Mouse (Mus musculus) CH12.LX (cell line): ENCODE measurements around the gene Lrrc20. TPM values are rescaled to one million over a fixed set of nuclear protein-coding genes. Genes with fewer than 3 reads are reported as not detected.

Experiments used
- DNase-seq: peaks from one replicate; pipeline ENCODE4 v3.0.0-alpha.2; 2013; ENCODE audit errors: extremely low read depth
- H3K27ac ChIP-seq: 2 replicates; pipeline ENCODE4 v1.5.1; 2012; ENCODE audit warnings: low read depth, mild to moderate bottlenecking, control low read depth, moderate library complexity; ENCODE audit not compliant: insufficient read depth
- H3K27me3 ChIP-seq: replicated peaks from 2 replicates; pipeline ENCODE3; 2012; ENCODE audit warnings: inconsistent platforms
- H3K36me3 ChIP-seq, 2 experiments: replicated peaks in 1 of 2; 2 replicates each; pipeline versions ENCODE3 to v1.6.1; 2012; ENCODE audit warnings: inconsistent platforms in 1 of 2, low read length in 1 of 2, mild to moderate bottlenecking in 1 of 2, mixed read lengths in 1 of 2, moderate library complexity in 1 of 2; ENCODE audit not compliant: control insufficient read depth in 1 of 2, insufficient read depth in 1 of 2
- H3K4me1 ChIP-seq, 2 experiments: 2 replicates each; pipeline ENCODE4 v1.6.1; 2012; ENCODE audit warnings: inconsistent platforms in 1 of 2, moderate library complexity in 1 of 2; ENCODE audit not compliant: insufficient read depth in 2 of 2, control insufficient read depth in 1 of 2
- H3K4me2 ChIP-seq: 2 replicates; pipeline ENCODE4 v1.6.1; 2012; ENCODE audit warnings: low read depth, mild to moderate bottlenecking, control low read depth; ENCODE audit not compliant: poor library complexity, insufficient read depth, severe bottlenecking
- H3K4me3 ChIP-seq, 3 experiments: fragments of 150-350 bp in 1 of 3; sonication (generic) in 1 of 3; replicated peaks in 1 of 3; 2 replicates each; pipeline versions ENCODE3 to v1.5.1; 2011 to 2012; ENCODE audit warnings: low read depth in 2 of 3, low read length in 2 of 3, mild to moderate bottlenecking in 2 of 3, moderate library complexity in 2 of 3, control low read depth in 1 of 3, improper control_type of control experiment in 1 of 3, inconsistent platforms in 1 of 3, mixed read lengths in 1 of 3; ENCODE audit not compliant: poor library complexity in 1 of 3
- H3K79me2 ChIP-seq: replicated peaks from 2 replicates; pipeline ENCODE4 v1.6.1; 2012; ENCODE audit warnings: mild to moderate bottlenecking, moderate library complexity; ENCODE audit not compliant: control insufficient read depth, poor library complexity, insufficient read depth, severe bottlenecking; ENCODE audit errors: extremely low read depth
- H3K9ac ChIP-seq: 2 replicates; pipeline ENCODE4 v1.6.1; 2012; ENCODE audit warnings: low read depth, mild to moderate bottlenecking, control low read depth, moderate library complexity; ENCODE audit not compliant: insufficient read depth
- H3K9me3 ChIP-seq: replicated peaks from 2 replicates; pipeline ENCODE3; 2012; ENCODE audit warnings: low read length, inconsistent platforms, mixed read lengths
- BHLHE40 ChIP-seq: IDR thresholded peaks from 2 replicates; pipeline ENCODE4 v1.6.1; 2011; ENCODE audit warnings: mild to moderate bottlenecking, low read depth, low read length, improper control_type of control experiment
- CHD1 ChIP-seq: IDR thresholded peaks from 2 replicates; pipeline ENCODE4 v1.6.1; 2012; ENCODE audit warnings: low read depth, low read length, improper control_type of control experiment, inconsistent platforms
- CHD2 ChIP-seq: IDR thresholded peaks from 2 replicates; pipeline ENCODE4 v1.6.1; 2011; ENCODE audit warnings: low read length, improper control_type of control experiment
- CTCF ChIP-seq, 2 experiments: IDR thresholded peaks in 1 of 2; conservative IDR thresholded peaks in 1 of 2; 2 replicates each; pipeline ENCODE4 v1.5.1; 2011 to 2012; ENCODE audit warnings: low read depth in 2 of 2, low read length in 2 of 2, improper control_type of control experiment in 1 of 2, inconsistent platforms in 1 of 2, mild to moderate bottlenecking in 1 of 2, moderate library complexity in 1 of 2
- ELF1 ChIP-seq: IDR thresholded peaks from 2 replicates; pipeline ENCODE4 v1.6.1; 2014; ENCODE audit warnings: low read depth, mild to moderate bottlenecking, inconsistent platforms, low read length, improper control_type of control experiment
- EP300 ChIP-seq: IDR thresholded peaks from 2 replicates; pipeline ENCODE4 v1.6.1; 2011; ENCODE audit warnings: low read length, improper control_type of control experiment
- GABPA ChIP-seq: IDR thresholded peaks from 2 replicates; pipeline ENCODE4 v1.6.1; 2012; ENCODE audit warnings: low read depth, low read length, improper control_type of control experiment, inconsistent platforms; ENCODE audit not compliant: insufficient replicate concordance
- HCFC1 ChIP-seq: IDR thresholded peaks from 2 replicates; pipeline ENCODE4 v1.6.1; 2012; ENCODE audit warnings: low read depth, mild to moderate bottlenecking, inconsistent platforms, low read length, improper control_type of control experiment
- KAT2A ChIP-seq: IDR thresholded peaks from 2 replicates; pipeline ENCODE4 v1.6.1; 2012; ENCODE audit warnings: low read length, improper control_type of control experiment, inconsistent platforms; ENCODE audit not compliant: insufficient replicate concordance
- MAFK ChIP-seq: IDR thresholded peaks from 2 replicates; pipeline ENCODE4 v1.6.1; 2011; ENCODE audit warnings: low read length, improper control_type of control experiment; ENCODE audit not compliant: insufficient replicate concordance
- NELFE ChIP-seq: IDR thresholded peaks from 2 replicates; pipeline ENCODE4 v1.6.1; 2011; ENCODE audit warnings: low read depth, low read length, improper control_type of control experiment
- PAX5 ChIP-seq: IDR thresholded peaks from 2 replicates; pipeline ENCODE4 v1.6.1; 2012; ENCODE audit warnings: low read length, inconsistent platforms, mixed read lengths
- RAD21 ChIP-seq: IDR thresholded peaks from 2 replicates; pipeline ENCODE4 v1.6.1; 2011; ENCODE audit warnings: low read depth, mild to moderate bottlenecking, low read length, improper control_type of control experiment, moderate library complexity
- USF1 ChIP-seq: IDR thresholded peaks from 2 replicates; pipeline ENCODE4 v1.6.1; 2014; ENCODE audit warnings: low read depth, mild to moderate bottlenecking, inconsistent platforms, low read length, improper control_type of control experiment
- USF2 ChIP-seq: conservative IDR thresholded peaks from 2 replicates; pipeline ENCODE4 v1.6.1; 2011; ENCODE audit warnings: low read depth, low read length, improper control_type of control experiment
- ZMIZ1 ChIP-seq: IDR thresholded peaks from 2 replicates; pipeline ENCODE4 v1.6.1; 2012; ENCODE audit warnings: low read depth, mild to moderate bottlenecking, inconsistent platforms, low read length, improper control_type of control experiment
- dilution Hi-C: fragments of 300-500 bp; cut with MboI; formaldehyde crosslinking; loops from 2 replicates; pipeline ENCODE4 v1.14.3; 2020; ENCODE audit warnings: low sequenced_read_pairs; ENCODE audit not compliant: extremely low pct_unique_long_range_greater_than_20kb, extremely low pct_ligation_motif_present
- in situ Hi-C: fragments of 300-500 bp; cut with MboI; formaldehyde crosslinking; loops from 3 replicates; pipeline ENCODE4 v1.14.3; 2019; ENCODE audit warnings: low sequenced_read_pairs, low pct_ligation_motif_present, low pct_unique_long_range_greater_than_20kb, mixed read lengths
- polyA plus RNA-seq: library from polyadenylated mRNA; unstranded; fragments of >175 nt; gene quantifications from 2 replicates; pipeline ENCODE4 v1.2.1, GENCODE M21; 2012; ENCODE audit warnings: low read depth; ENCODE audit not compliant: insufficient read length
- total RNA-seq, 2 experiments: library from RNA; depleted of rRNA; stranded (reverse); fragments of 300-350 nt in 1 of 2; fragments of >200 nt in 1 of 2; gene quantifications; 2 replicates each; pipeline ENCODE4 v1.2.3; 2012 to 2014

Lrrc20 gene
- total and polyA plus RNA-seq, 3 experiments: 8.0 to 13.7 (median 9.9) TPM

DNA sequence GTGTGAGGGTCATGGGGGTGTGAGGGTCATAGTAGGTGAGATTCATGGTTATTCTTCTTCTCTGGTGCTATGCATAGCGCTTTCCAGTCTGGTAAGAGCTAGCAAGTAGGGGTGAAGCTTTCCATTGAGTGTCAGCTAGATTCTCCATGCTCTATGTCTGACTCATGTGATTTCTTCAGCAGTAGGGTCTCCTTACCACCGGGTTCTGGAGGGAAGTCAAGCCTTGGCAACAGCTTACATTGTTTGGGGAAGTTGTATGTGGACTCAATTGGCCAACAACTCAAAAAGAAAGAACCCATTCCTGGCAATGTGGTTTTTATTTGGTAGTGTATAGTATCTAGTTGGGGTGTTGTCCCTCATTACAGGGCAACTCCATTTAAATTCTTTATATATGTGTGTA is 28.5 kb downstream of the Lrrc20 start:
- H3K27me3 ChIP-seq: no peaks in the 10 kb centered on the region
- H3K4me3 ChIP-seq: no peak overlapping the region
- H3K9ac ChIP-seq: no peak overlapping the region
- H3K36me3 ChIP-seq: peaks cover 0 to 43% of the 10 kb centered on the region in 2 experiments
- H3K79me2 ChIP-seq: no peaks in the 10 kb centered on the region
- H3K9me3 ChIP-seq: no peaks in the 10 kb centered on the region
- H3K27ac ChIP-seq: no peak overlapping the region
- TF ChIP-seq USF1 (no peak), USF2 (no peak), PAX5 (no peak), EP300 (no peak)
- dilution Hi-C loops (no loop called here), in situ Hi-C loops (no loop called here)
- H3K4me1 ChIP-seq: peaks cover 0 to 5% of the 10 kb centered on the region in 2 experiments; a peak in 3 of 4 replicates
- no peak for DNase-seq
- H3K4me2 ChIP-seq: no peak overlapping the region

GRCm38 (mm10) chr10:61506381-61507200 is 31.0 kb downstream of the Lrrc20 start:
- peaks cover 0 to 20% of the 10 kb centered on the region in 2 experiments; a peak in 3 of 4 replicates for H3K4me1 ChIP-seq
- DNase-seq: no peak
- no peaks in the 10 kb centered on the region for H3K27me3 ChIP-seq
- TF ChIP-seq BHLHE40 (no peak), MAFK (no peak), GABPA (no peak), USF1 (no peak), CTCF (conservative IDR thresholded peaks at IDR 0.05 in 1 of 2, IDR thresholded peaks at IDR 0.05 in 1 of 2; ENCODE audit: low read depth in 2 of 2, low read length in 2 of 2) (no peak), KAT2A (no peak), ELF1 (no peak), CHD1 (no peak), PAX5 (no peak), ZMIZ1 (no peak), CHD2 (no peak)
- TF ChIP-seq, all 38 proteins: peak for 0
- no peak overlapping the region for H3K9ac ChIP-seq
- no peak overlapping the region for H3K4me3 ChIP-seq
- dilution Hi-C loops: no loop called here
- no peak overlapping the region for H3K4me2 ChIP-seq
- in situ Hi-C loops: no loop called here
- no peaks in the 10 kb centered on the region for H3K9me3 ChIP-seq
- H3K27ac ChIP-seq: no peak overlapping the region
- H3K79me2 ChIP-seq: no peaks in the 10 kb centered on the region
- peaks cover 0 to 28% of the 10 kb centered on the region in 2 experiments for H3K36me3 ChIP-seq

GRCm38 (mm10) chr10:61509873-61510272 is 34.3 kb downstream of the Lrrc20 start:
- TF ChIP-seq MAFK: no peak
- TF ChIP-seq CTCF (conservative IDR thresholded peaks at IDR 0.05 in 1 of 2, IDR thresholded peaks at IDR 0.05 in 1 of 2; ENCODE audit: low read depth in 2 of 2, low read length in 2 of 2): no peak
- TF ChIP-seq HCFC1: no peak
- TF ChIP-seq RAD21: no peak
- no peak for TF ChIP-seq NELFE
- H3K36me3 ChIP-seq: peaks cover 0 to 22% of the 10 kb centered on the region in 2 experiments
- in situ Hi-C loops: no loop called here
- no peaks in the 10 kb centered on the region for H3K79me2 ChIP-seq
- dilution Hi-C loops: no loop called here
- no peak overlapping the region for H3K27ac ChIP-seq
- peaks cover 0 to 20% of the 10 kb centered on the region in 2 experiments; a peak in 3 of 4 replicates for H3K4me1 ChIP-seq
- H3K27me3 ChIP-seq: no peaks in the 10 kb centered on the region
- DNase-seq: no peak
- H3K9me3 ChIP-seq: no peaks in the 10 kb centered on the region
- no peak overlapping the region for H3K4me3 ChIP-seq
- H3K4me2 ChIP-seq: no peak overlapping the region
- no peak overlapping the region for H3K9ac ChIP-seq
